Mouse (Mus musculus): ENCODE measurements around the gene Rcan2.

DNA sequence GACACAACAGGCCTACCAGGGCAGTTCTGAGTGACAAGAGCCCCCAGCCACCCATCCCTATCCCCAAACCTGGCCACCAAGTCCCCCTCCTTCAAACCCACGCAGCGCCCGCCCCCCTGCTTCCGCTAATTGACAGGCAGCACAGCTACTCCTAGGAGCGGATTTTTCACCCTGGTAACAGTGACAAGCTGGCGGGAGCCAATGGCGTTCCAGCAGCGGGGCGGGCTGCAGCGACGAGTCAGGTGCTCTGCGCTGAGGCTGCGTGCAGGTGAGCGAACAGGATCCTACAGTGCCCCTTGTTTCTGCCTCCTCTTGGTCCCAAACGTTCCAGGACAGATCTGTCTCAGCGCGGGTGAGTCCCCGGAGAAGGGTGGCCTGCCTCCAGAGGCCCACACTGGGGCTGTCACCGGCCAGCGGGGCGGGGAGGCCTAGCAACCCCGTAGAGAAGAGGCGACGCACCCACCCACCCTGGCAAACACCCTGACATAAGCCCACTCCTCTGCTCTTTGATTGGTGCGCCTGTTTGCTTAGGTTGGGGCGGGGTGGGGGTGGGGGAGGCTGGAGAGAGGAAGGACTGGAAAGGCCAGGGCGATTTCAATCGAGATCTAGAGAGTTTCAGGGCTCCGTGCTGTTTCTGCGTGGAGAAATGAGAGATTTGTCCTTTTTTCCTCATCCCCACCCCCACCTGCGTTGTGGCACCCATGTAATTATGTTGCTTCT, 277.6 kb downstream of the Rcan2 start, which contains the start of gene Enpp5:
- TF ChIP-seq POLR2A (IDR thresholded peaks at IDR 0.05; ENCODE audit: extremely low read depth, insufficient read depth, low read length) (peak; percentile 91), CTCF (IDR thresholded peaks at IDR 0.05; ENCODE audit: extremely low read depth, insufficient read depth, low read length) (no peak)
